13 mouse cellular contexts compared by ENCODE assay signal in the genomic region with DNA sequence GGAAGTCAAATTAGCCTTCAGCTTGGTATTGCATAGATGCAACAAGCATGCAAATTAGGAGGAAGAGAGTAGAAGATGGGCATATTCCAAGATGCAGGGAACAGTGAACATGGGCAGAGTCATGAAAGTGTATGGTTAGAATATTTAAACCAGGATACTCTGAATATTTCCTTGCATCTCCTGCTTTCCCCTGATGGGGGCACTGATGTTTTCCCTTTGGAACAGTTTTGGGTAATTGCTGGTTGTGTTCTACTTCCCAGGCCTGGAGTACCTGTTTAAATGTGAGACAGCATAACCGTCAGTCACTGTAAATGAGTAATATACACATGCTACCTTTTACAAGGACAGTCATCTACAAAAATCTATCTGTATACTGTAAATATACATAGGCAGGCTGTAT.
A peak's percentile ranks its signal among the peaks of the same experiment; 100 is the strongest.
DNase-seq lines count a peak whose midpoint lies in the region; ATAC-seq and TF ChIP-seq lines count a peak whose summit lies in the region.
"Had no signal": no experiment of that assay in that cellular context is flagged by ENCODE, and none has a peak within 500 bp of the region (broad histone marks: within the 10 kb centered on the region; RNA-seq: fewer than 3 reads in every experiment).

No protein-coding gene starts in this region.

- H3K4me3 ChIP-seq in heart, postnatal 0 days (ENCODE audit: low read depth, low read length) = no peak overlapping the region
- no peak overlapping the region for H3K4me3 ChIP-seq in lung, postnatal 0 days (ENCODE audit: low read depth, low read length)
- H3K4me3 ChIP-seq: embryonic facial prominence, embryonic 12.5 days; intestine, embryonic 15.5 days had no signal

- no peak overlapping the region for H3K9ac ChIP-seq in heart, postnatal 0 days (replicated peaks; ENCODE audit: low read depth, low read length)
- H3K9ac ChIP-seq in lung, postnatal 0 days (replicated peaks; ENCODE audit: low read depth) = no peak overlapping the region
- H3K9ac ChIP-seq: embryonic facial prominence, embryonic 12.5 days; intestine, embryonic 15.5 days had no signal

- H3K36me3 ChIP-seq in heart, postnatal 0 days (replicated peaks; ENCODE audit: control insufficient read depth, insufficient read depth, low read length) = no peaks in the 10 kb centered on the region
- H3K36me3 ChIP-seq in lung, postnatal 0 days (ENCODE audit: insufficient read depth, low read length) = no peaks in the 10 kb centered on the region
- H3K36me3 ChIP-seq: embryonic facial prominence, embryonic 12.5 days; intestine, embryonic 15.5 days had no signal

- H3K4me2 ChIP-seq in heart, postnatal 0 days (ENCODE audit: low read depth, low read length) = no peak overlapping the region
- no peak overlapping the region for H3K4me2 ChIP-seq in lung, postnatal 0 days (replicated peaks; ENCODE audit: low read depth, low read length)
- H3K4me2 ChIP-seq: embryonic facial prominence, embryonic 12.5 days; intestine, embryonic 15.5 days had no signal

- no peak for ATAC-seq in heart, postnatal 0 days (ENCODE audit: insufficient read depth, low read depth)
- no peak for ATAC-seq in lung, postnatal 0 days
- ATAC-seq: activated CD4-positive, CD25-positive, alpha-beta regulatory T cell, adult 4 months; forebrain, embryonic 14.5 days; intestine, embryonic 15.5 days had no signal

- H3K27me3 ChIP-seq in heart, postnatal 0 days (ENCODE audit: control insufficient read depth, insufficient read depth, low read length) = no peaks in the 10 kb centered on the region
- H3K27me3 ChIP-seq in lung, postnatal 0 days (replicated peaks; ENCODE audit: insufficient read depth, low read length) = no peaks in the 10 kb centered on the region
- H3K27me3 ChIP-seq: embryonic facial prominence, embryonic 12.5 days; intestine, embryonic 15.5 days had no signal

- no peak for TF ChIP-seq EP300 in heart, postnatal 0 days (IDR thresholded peaks at IDR 0.05; ENCODE audit: low read depth)
- TF ChIP-seq EP300 in lung, postnatal 0 days (IDR thresholded peaks at IDR 0.05) = no peak

- no peak for DNase-seq in heart, postnatal 0 days (ENCODE audit: low spot score)
- no peak for DNase-seq in heart, adult 9 months (ENCODE audit: low spot score in 2 of 2)
- peak; percentile 7 for DNase-seq in lung, postnatal 0 days (ENCODE audit: low spot score)
- no peak for DNase-seq in lung, postnatal 14 days
- peak; percentile 1 for DNase-seq in ZHBTc4 (ENCODE audit: low read depth, low spot score)
- peak; percentile 1 to 7 for DNase-seq in kidney, postnatal 4 days
- DNase-seq in natural killer cell, adult 2 months (ENCODE audit: low spot score in 2 of 2) = no peak
- DNase-seq: gastrocnemius, postnatal 25 days; thymus, postnatal 25 days had no signal

- no peaks in the 10 kb centered on the region for H3K9me3 ChIP-seq in heart, postnatal 0 days (replicated peaks; ENCODE audit: control insufficient read depth, low read length)
- no peaks in the 10 kb centered on the region for H3K9me3 ChIP-seq in lung, postnatal 0 days (ENCODE audit: low read length)
- H3K9me3 ChIP-seq: embryonic facial prominence, embryonic 12.5 days; intestine, embryonic 15.5 days had no signal

- 66% methylated on average over 1 of the region's 1 CpGs for WGBS in heart, postnatal 0 days
- WGBS in lung, postnatal 0 days = 66% methylated on average over 1 of the region's 1 CpGs

- no peak overlapping the region for H3K27ac ChIP-seq in heart, postnatal 0 days (ENCODE audit: low read depth)
- H3K27ac ChIP-seq in lung, postnatal 0 days (ENCODE audit: low read length) = no peak overlapping the region
- H3K27ac ChIP-seq: embryonic facial prominence, embryonic 12.5 days; intestine, embryonic 15.5 days had no signal

- peak; percentile 30 for TF ChIP-seq CTCF in heart, postnatal 0 days (IDR thresholded peaks at IDR 0.05; ENCODE audit: low read depth)
- TF ChIP-seq CTCF in lung, postnatal 0 days (IDR thresholded peaks at IDR 0.05) = peak; percentile 37

- no peaks in the 10 kb centered on the region for H3K4me1 ChIP-seq in heart, postnatal 0 days (ENCODE audit: control insufficient read depth, insufficient read depth)
- H3K4me1 ChIP-seq in lung, postnatal 0 days (ENCODE audit: insufficient read depth, low read depth, low read length) = no peaks in the 10 kb centered on the region
- H3K4me1 ChIP-seq: embryonic facial prominence, embryonic 12.5 days; intestine, embryonic 15.5 days had no signal

Comparison
In these comparisons a context has a peak if more than half of its experiments do, and no peak if none do; other contexts are left out.
1. DNase-seq: peak in lung, postnatal 0 days (single experiment), ZHBTc4 (single experiment) and kidney, postnatal 4 days (2 of 2); none in heart, postnatal 0 days (single experiment), heart, adult 9 months (0 of 2), lung, postnatal 14 days (single experiment) and natural killer cell, adult 2 months (0 of 2).